Mouse (Mus musculus): Measurements from ENCODE around the gene Proca1. TPM values are rescaled to one million over a fixed set of nuclear protein-coding genes. Genes with fewer than 3 reads are reported as not detected.
A peak's percentile ranks its signal among the peaks of the same experiment; 100 is the strongest.

Gene Proca1
- polyA plus RNA-seq, 1 experiment from 2014 or later, result 0.77 TPM

DNA sequence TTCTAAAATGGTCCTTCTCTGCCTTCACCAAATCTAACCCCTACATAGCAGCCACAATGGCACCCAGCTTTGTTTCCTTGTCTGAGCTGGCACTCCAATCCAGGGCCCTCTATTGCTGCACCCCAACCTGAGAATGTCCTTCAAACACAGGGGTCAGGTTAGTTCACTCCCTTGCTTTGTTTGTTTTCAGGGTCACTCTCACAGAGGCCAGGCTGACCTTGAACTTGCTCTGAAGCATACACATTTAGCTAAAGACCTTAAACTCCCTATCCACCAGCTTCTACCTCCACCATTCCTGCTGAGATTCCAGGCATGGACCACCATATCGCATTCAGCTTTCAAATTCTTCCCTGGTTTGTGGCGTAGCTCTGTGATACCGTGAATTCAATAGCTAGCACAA lies 18.7 kb upstream of the Proca1 start:
- no peak overlapping the region for H3K4me3 ChIP-seq (ENCODE audit: low read depth, low read length)
- H3K9me3 ChIP-seq (ENCODE audit: control insufficient read depth), result no peaks in the 10 kb centered on the region
- WGBS, result 95% methylated on average over 3 of the region's 3 CpGs
- H3K36me3 ChIP-seq (ENCODE audit: control insufficient read depth, insufficient read depth), result peaks cover 6% of the 10 kb centered on the region; the same call in 1 of the 2 replicates
- H3K27me3 ChIP-seq (replicated peaks; ENCODE audit: control insufficient read depth, insufficient read depth, low read length), result no peaks in the 10 kb centered on the region
- no peak overlapping the region for H3K4me2 ChIP-seq (replicated peaks; ENCODE audit: low read depth)
- no peak overlapping the region for H3K27ac ChIP-seq (ENCODE audit: low read depth, low read length)
- H3K4me1 ChIP-seq (replicated peaks; ENCODE audit: control insufficient read depth, insufficient read depth, low read length), result no peaks in the 10 kb centered on the region
- no peak overlapping the region for H3K9ac ChIP-seq (ENCODE audit: low read depth, low read length)
- ATAC-seq, result no peak
- no peak for TF ChIP-seq CTCF (IDR thresholded peaks at IDR 0.05; ENCODE audit: low read depth)

DNA sequence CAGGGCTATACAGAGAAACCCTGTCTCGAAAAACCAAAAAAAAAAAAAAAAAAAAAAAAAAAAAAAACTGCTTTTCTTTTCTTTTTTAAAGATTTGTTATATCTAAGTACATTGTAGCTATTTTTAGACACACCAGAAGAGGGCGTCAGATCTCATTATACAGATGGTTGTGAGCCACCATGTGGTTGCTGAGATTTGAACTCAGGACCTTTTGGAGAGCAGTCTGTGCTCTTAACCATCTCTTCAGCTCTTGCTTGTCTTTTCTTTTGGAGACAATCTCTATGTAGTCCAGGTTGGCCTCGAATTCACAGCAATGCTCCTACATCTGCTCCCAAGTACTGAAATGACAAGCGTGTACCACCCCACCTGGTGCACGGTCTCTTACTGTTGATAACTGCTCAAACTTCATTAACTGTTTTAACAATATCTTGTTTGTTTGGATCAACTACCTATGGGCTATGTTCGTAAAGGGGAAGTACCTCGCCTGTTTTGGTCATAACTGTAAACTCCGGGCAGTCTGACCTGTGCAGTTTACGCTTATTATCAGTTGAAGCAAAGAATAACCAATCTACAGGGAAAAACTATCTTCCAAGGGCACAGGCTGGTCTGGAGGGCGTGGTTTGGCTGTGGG lies 17.3 kb upstream of the Proca1 start:
- Histone ChIP-seq H3K9me3 (ENCODE audit: control insufficient read depth) (no peaks in the 10 kb centered on the region), H3K4me2 (replicated peaks; ENCODE audit: low read depth) (peak overlapping the region; percentile 94), H3K27me3 (replicated peaks; ENCODE audit: control insufficient read depth, insufficient read depth, low read length) (no peaks in the 10 kb centered on the region), H3K27ac (ENCODE audit: low read depth, low read length) (peak overlapping the region; percentile 92), H3K9ac (ENCODE audit: low read depth, low read length) (peak overlapping the region; percentile 35; the same call in 1 of the 2 replicates), H3K36me3 (ENCODE audit: control insufficient read depth, insufficient read depth) (peaks cover 19% of the 10 kb centered on the region), H3K4me3 (ENCODE audit: low read depth, low read length) (peak overlapping the region; percentile 69), H3K4me1 (replicated peaks; ENCODE audit: control insufficient read depth, insufficient read depth, low read length) (no peaks in the 10 kb centered on the region)
- under 1% methylated on average over 9 of the region's 10 CpGs for WGBS
- TF ChIP-seq CTCF (IDR thresholded peaks at IDR 0.05; ENCODE audit: low read depth), result peak; percentile 33
- no peak for ATAC-seq

DNA sequence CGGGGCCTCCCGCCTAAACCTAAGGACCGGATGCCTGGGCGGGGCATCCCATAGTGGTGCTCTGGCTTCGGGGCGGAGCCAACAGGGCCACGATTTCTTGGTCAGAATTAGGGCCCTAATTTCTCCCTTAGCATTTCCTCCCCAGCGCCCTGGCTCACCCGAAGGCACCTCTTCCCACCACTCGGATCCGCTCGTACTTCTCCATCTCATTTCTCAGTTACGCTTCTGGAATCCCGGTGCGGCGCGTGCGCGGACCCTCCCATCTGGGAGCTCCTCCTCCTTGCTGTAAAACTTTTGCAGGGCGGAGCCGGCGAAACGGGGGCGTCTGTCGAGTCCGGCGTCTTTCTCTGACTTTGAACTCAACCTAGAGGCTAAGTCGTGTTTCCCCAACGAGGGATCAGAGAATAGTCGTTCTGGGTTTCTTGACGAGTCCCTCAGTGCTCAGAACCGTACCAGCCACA lies 16.8 kb upstream of the Proca1 start, which contains the start of the genes Nek8 and Tlcd1:
Gene Nek8, minus strand, starts transcription at position 274 of the 461 bp plus-strand sequence.
Gene Tlcd1, plus strand, starts transcription at position 310 of the 461 bp plus-strand sequence.
- Histone ChIP-seq H3K4me1 (replicated peaks; ENCODE audit: control insufficient read depth, insufficient read depth, low read length) (no peaks in the 10 kb centered on the region), H3K4me2 (replicated peaks; ENCODE audit: low read depth) (peak within 1 kb of the TSS; percentile 94), H3K9ac (ENCODE audit: low read depth, low read length) (peak within 1 kb of the TSS; percentile 35), H3K4me3 (ENCODE audit: low read depth, low read length) (peak within 1 kb of the TSS; percentile 69), H3K36me3 (ENCODE audit: control insufficient read depth, insufficient read depth) (peaks cover 19% of the 10 kb centered on the region), H3K27ac (ENCODE audit: low read depth, low read length) (peak within 1 kb of the TSS; percentile 92), H3K9me3 (ENCODE audit: control insufficient read depth) (no peaks in the 10 kb centered on the region), H3K27me3 (replicated peaks; ENCODE audit: control insufficient read depth, insufficient read depth, low read length) (no peaks in the 10 kb centered on the region)
- peak; percentile 65 for ATAC-seq
- under 1% methylated on average over 32 of the region's 32 CpGs for WGBS
- no peak for TF ChIP-seq CTCF (IDR thresholded peaks at IDR 0.05; ENCODE audit: low read depth)

DNA sequence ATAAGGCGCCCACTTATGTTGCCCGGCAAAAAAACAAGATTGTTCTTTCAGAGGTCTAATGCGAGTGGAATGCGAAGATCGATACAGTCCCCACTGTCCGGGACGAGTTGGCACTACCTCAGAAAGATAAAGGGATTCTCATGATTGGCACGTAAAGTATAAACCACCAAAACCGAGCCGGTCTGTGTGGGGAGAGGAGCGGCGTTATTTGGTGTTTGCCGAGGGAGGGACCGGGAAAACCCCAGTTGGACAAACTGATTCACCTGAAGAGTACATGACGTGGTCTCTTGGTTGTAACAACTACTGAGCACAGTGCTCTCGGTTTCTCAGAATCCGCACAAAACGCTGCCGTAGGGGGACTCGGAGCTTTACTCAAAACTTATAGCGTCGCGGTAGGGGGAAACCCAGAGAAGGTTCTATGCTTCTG lies 16.3 kb upstream of the Proca1 start:
- Histone ChIP-seq H3K4me2 (replicated peaks; ENCODE audit: low read depth) (peak overlapping the region; percentile 94), H3K4me3 (ENCODE audit: low read depth, low read length) (peak overlapping the region; percentile 69), H3K36me3 (ENCODE audit: control insufficient read depth, insufficient read depth) (peaks cover 19% of the 10 kb centered on the region), H3K4me1 (replicated peaks; ENCODE audit: control insufficient read depth, insufficient read depth, low read length) (no peaks in the 10 kb centered on the region), H3K9me3 (ENCODE audit: control insufficient read depth) (no peaks in the 10 kb centered on the region), H3K27me3 (replicated peaks; ENCODE audit: control insufficient read depth, insufficient read depth, low read length) (no peaks in the 10 kb centered on the region), H3K27ac (ENCODE audit: low read depth, low read length) (peak overlapping the region; percentile 92), H3K9ac (ENCODE audit: low read depth, low read length) (peak overlapping the region; percentile 35)
- no peak for ATAC-seq
- WGBS, result under 1% methylated on average over 23 of the region's 23 CpGs
- TF ChIP-seq CTCF (IDR thresholded peaks at IDR 0.05; ENCODE audit: low read depth), result no peak

DNA sequence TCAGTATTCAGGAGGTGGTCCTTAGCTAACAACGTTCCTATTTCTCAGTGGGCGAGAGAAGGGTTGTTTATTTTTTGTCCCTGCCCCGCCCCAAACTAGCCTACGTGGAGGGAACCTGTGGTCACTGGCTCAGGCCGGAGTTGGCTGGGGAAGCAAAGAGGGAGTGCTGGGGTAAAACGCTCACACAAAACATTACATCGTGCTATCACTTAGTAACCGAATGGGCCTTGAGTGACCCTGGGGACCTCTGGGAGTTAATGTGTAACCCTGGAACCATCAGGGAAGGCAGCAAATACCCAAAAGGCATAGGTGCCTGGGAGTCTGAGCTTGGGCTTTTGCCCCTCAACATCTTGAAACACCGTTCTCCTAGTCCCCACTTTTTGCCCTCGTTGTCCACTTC lies 15.8 kb upstream of the Proca1 start:
- H3K9me3 ChIP-seq (ENCODE audit: control insufficient read depth), result no peaks in the 10 kb centered on the region
- H3K4me3 ChIP-seq (ENCODE audit: low read depth, low read length), result peak overlapping the region; percentile 69
- under 1% methylated on average over 10 of the region's 10 CpGs for WGBS
- peak overlapping the region; percentile 92 for H3K27ac ChIP-seq (ENCODE audit: low read depth, low read length)
- ATAC-seq, result peak; percentile 23; the same call in 1 of the 2 replicates
- no peaks in the 10 kb centered on the region for H3K4me1 ChIP-seq (replicated peaks; ENCODE audit: control insufficient read depth, insufficient read depth, low read length)
- peak overlapping the region; percentile 94 for H3K4me2 ChIP-seq (replicated peaks; ENCODE audit: low read depth)
- H3K9ac ChIP-seq (ENCODE audit: low read depth, low read length), result peak overlapping the region; percentile 35; the same call in 1 of the 2 replicates
- H3K27me3 ChIP-seq (replicated peaks; ENCODE audit: control insufficient read depth, insufficient read depth, low read length), result no peaks in the 10 kb centered on the region
- peaks cover 19% of the 10 kb centered on the region for H3K36me3 ChIP-seq (ENCODE audit: control insufficient read depth, insufficient read depth)
- TF ChIP-seq CTCF (IDR thresholded peaks at IDR 0.05; ENCODE audit: low read depth), result no peak

DNA sequence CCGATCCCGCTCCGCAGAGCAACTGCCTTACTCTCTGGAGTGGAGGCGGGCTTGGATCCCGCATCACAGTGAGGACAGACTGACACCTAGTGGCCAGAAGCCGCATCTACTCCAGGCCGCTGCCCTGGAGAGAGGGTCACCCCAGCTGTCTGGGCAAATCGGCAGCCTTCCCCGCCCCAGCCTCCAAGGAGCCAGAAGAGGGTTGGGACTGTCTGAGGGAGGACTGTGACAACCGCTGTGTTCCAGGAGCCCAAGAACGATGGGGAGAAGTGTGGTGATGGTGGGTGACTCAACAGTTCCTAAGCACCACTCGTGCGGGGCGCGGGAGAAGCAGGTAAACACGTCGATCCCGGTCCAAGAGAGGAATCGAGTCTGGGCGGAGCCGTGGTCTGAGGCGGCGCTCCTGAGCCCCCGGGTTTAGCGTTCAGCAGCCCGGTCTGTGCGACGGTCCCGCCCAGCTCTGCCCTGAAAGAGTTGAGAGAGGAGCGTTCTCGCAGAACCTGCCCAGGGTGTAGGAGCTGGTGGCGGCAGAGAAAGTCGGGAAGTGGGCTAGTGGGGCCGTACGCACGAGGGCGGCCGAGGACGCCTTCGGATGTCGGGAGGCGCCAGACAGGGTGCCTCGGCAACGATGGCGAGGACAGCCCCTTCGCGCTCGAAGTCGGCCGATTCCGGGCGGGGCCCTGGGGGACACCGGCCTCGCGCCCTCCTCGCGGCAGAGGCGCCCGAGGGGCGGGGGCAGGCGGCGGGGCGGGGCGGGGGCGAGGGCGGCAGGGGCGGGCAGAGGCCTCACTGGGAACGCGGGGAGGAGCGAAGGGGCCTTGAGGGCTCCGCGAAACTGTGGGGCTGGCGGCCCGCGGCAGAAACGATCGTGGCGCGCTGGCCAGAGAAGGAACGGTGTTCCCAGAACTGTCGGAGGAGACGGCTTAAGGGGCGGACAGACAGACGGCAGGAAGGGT lies 15.0 kb upstream of the Proca1 start:
- H3K4me1 ChIP-seq (replicated peaks; ENCODE audit: control insufficient read depth, insufficient read depth, low read length), result no peaks in the 10 kb centered on the region
- peak overlapping the region; percentile 94 for H3K4me2 ChIP-seq (replicated peaks; ENCODE audit: low read depth)
- no peaks in the 10 kb centered on the region for H3K9me3 ChIP-seq (ENCODE audit: control insufficient read depth)
- under 1% methylated on average over 71 of the region's 84 CpGs for WGBS
- no peaks in the 10 kb centered on the region for H3K27me3 ChIP-seq (replicated peaks; ENCODE audit: control insufficient read depth, insufficient read depth, low read length)
- peak overlapping the region; percentile 65 for H3K9ac ChIP-seq (ENCODE audit: low read depth, low read length)
- ATAC-seq, result peak; percentile 83
- TF ChIP-seq CTCF (IDR thresholded peaks at IDR 0.05; ENCODE audit: low read depth), result peak; percentile 100
- peak overlapping the region; percentile 69 for H3K4me3 ChIP-seq (ENCODE audit: low read depth, low read length)
- peak overlapping the region; percentile 92 for H3K27ac ChIP-seq (ENCODE audit: low read depth, low read length)
- peaks cover 19% of the 10 kb centered on the region for H3K36me3 ChIP-seq (ENCODE audit: control insufficient read depth, insufficient read depth)
